Mouse (Mus musculus) neural tube, embryonic 14.5 days (tissue): ENCODE measurements around the gene Dll4. TPM values are rescaled to one million over a fixed set of nuclear protein-coding genes. Genes with fewer than 3 reads are reported as not detected.

ENCODE experiments used
- ATAC-seq: fragments of 200-750 bp; cut with Nextera tagmentation; 2 replicates; pipeline ENCODE4 v1.8.0; 2017; ENCODE audit warnings: low read depth, mild to moderate bottlenecking, moderate TSS enrichment, moderate library complexity
- H3K27ac ChIP-seq: fragments of 300-500 bp; sonication (generic); 2 replicates; pipeline ENCODE4 v1.5.1; 2014; ENCODE audit warnings: low read depth, mild to moderate bottlenecking, control low read depth, low read length, moderate library complexity, mixed read lengths
- H3K27me3 ChIP-seq: fragments of 300-500 bp; sonication (generic); 2 replicates; pipeline ENCODE4 v1.6.1; 2014; ENCODE audit warnings: low read length; ENCODE audit not compliant: control insufficient read depth, insufficient read depth
- H3K36me3 ChIP-seq: fragments of 300-500 bp; sonication (generic); 2 replicates; pipeline ENCODE4 v1.6.1; 2014; ENCODE audit warnings: low read length, mixed read lengths; ENCODE audit not compliant: control insufficient read depth, insufficient read depth
- H3K4me1 ChIP-seq: fragments of 300-500 bp; sonication (generic); 2 replicates; pipeline ENCODE4 v1.6.1; 2014; ENCODE audit warnings: low read length; ENCODE audit not compliant: control insufficient read depth, insufficient read depth
- H3K4me2 ChIP-seq: fragments of 300-500 bp; sonication (generic); 2 replicates; pipeline ENCODE4 v1.6.1; 2014; ENCODE audit warnings: mild to moderate bottlenecking, low read depth, low read length, control low read depth
- H3K4me3 ChIP-seq: fragments of 300-500 bp; sonication (generic); 2 replicates; pipeline ENCODE4 v1.5.1; 2014; ENCODE audit warnings: low read depth, low read length, control low read depth, mixed read lengths
- H3K9ac ChIP-seq: fragments of 300-500 bp; sonication (generic); replicated peaks from 2 replicates; pipeline ENCODE4 v1.6.1; 2014; ENCODE audit warnings: low read depth, mild to moderate bottlenecking, control low read depth, low read length, mixed read lengths
- H3K9me3 ChIP-seq: fragments of 300-500 bp; sonication (generic); 2 replicates; pipeline ENCODE4 v1.6.1; 2016; ENCODE audit warnings: low read length; ENCODE audit not compliant: control insufficient read depth
- WGBS: fragments of 180-500 bp; shearing (Covaris S2); extraction: QIAGEN DNeasy Blood & Tissue Kit; methylation state at CpG from one replicate; pipeline ENCODE4 v1.1.7; 2014; 5-methylcytosine and 5-hydroxymethylcytosine counted together
- polyA plus RNA-seq: library from polyadenylated mRNA; unstranded; fragments of >200 nt; fragmentation: Nextera tagmentation; extraction: Ambion mirVana; gene quantifications from 2 replicates; pipeline ENCODE4 v1.2.1, GENCODE M21; 2014

The Dll4 gene
- polyA plus RNA-seq, 1 experiment from 2014 or later = 2.1 TPM

DNA sequence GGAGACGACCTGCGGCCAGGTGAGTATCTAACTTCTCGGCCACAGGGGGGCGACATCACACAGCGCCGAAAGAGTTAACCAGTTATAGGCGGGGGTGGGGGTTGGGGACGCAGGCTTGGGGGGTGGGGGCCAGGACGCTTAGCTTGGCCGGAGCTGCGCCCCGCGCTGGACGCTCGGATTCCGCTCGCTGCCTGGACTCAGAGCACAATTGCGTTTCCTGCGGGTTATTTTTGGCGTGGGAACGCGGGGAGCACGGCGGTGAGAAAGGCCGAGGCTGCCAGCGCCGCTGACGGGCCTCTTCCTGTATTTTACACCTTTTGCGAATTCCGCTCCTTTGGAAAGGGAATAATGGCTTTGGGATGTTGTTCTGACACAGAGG, 1.5 kb downstream of the Dll4 start:
- H3K36me3 ChIP-seq = no peaks in the 10 kb centered on the region
- peak overlapping the region; percentile 42 for H3K4me3 ChIP-seq
- H3K27me3 ChIP-seq = peaks cover 65% of the 10 kb centered on the region
- H3K4me1 ChIP-seq = peaks cover 43% of the 10 kb centered on the region
- ATAC-seq = no peak
- H3K27ac ChIP-seq = no peak overlapping the region
- WGBS = under 1% methylated on average over 30 of the region's 30 CpGs
- H3K4me2 ChIP-seq = peak overlapping the region; percentile 83
- H3K9ac ChIP-seq = peak overlapping the region; percentile 42; the same call in 1 of the 2 replicates
- H3K9me3 ChIP-seq = no peaks in the 10 kb centered on the region

DNA sequence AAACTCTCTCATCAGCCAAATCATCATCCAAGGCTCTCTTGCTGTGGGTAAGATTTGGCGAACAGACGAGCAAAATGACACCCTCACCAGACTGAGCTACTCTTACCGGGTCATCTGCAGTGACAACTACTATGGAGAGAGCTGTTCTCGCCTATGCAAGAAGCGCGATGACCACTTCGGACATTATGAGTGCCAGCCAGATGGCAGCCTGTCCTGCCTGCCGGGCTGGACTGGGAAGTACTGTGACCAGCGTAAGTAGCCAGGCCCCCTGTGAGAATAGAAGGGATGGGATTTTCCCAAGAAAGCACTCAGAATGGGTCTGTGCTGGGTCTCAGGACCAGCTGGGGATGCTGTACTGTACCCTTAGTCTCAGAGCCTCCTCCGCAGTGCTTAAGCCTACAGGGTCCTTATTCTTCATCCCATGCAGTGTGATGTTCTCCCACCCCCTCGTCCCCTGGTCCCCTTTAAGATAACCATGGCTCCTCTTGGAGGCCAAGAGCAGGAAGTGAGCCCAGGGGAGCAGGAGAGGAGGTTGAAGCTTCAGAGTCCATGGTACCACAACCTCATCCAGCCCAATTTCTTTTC, 2.5 kb downstream of the Dll4 start:
- WGBS = 14% methylated on average over 11 of the region's 11 CpGs
- Histone ChIP-seq H3K4me2 (peak overlapping the region; percentile 83; the same call in 1 of the 2 replicates), H3K9me3 (no peaks in the 10 kb centered on the region), H3K4me1 (peaks cover 35% of the 10 kb centered on the region), H3K4me3 (peak overlapping the region; percentile 42; the same call in 1 of the 2 replicates), H3K27ac (no peak overlapping the region), H3K9ac (no peak overlapping the region), H3K27me3 (peaks cover 62% of the 10 kb centered on the region), H3K36me3 (no peaks in the 10 kb centered on the region)
- ATAC-seq = no peak

GRCm38 (mm10) chr2:119328546-119328945, 3.0 kb downstream of the Dll4 start:
- 35% methylated on average over 5 of the region's 5 CpGs for WGBS
- peaks cover 35% of the 10 kb centered on the region for H3K4me1 ChIP-seq
- peak overlapping the region; percentile 21; the same call in 1 of the 2 replicates for H3K4me2 ChIP-seq
- H3K36me3 ChIP-seq = no peaks in the 10 kb centered on the region
- H3K27ac ChIP-seq = no peak overlapping the region
- peaks cover 58% of the 10 kb centered on the region for H3K27me3 ChIP-seq
- H3K9me3 ChIP-seq = no peaks in the 10 kb centered on the region
- no peak overlapping the region for H3K9ac ChIP-seq
- no peak for ATAC-seq
- H3K4me3 ChIP-seq = no peak overlapping the region

- no peak overlapping the region for H3K27ac ChIP-seq
- peaks cover 54% of the 10 kb centered on the region for H3K27me3 ChIP-seq
- no peaks in the 10 kb centered on the region for H3K36me3 ChIP-seq
- 40% methylated on average over 3 of the region's 3 CpGs for WGBS
- no peak overlapping the region for H3K4me3 ChIP-seq
- H3K9me3 ChIP-seq = no peaks in the 10 kb centered on the region
- H3K9ac ChIP-seq = no peak overlapping the region
- H3K4me1 ChIP-seq = peaks cover 31% of the 10 kb centered on the region
- peak; percentile 35 for ATAC-seq
- no peak overlapping the region for H3K4me2 ChIP-seq
These were observed 3.7 kb downstream of the Dll4 start for GRCm38 (mm10) chr2:119329123-119329817.

DNA sequence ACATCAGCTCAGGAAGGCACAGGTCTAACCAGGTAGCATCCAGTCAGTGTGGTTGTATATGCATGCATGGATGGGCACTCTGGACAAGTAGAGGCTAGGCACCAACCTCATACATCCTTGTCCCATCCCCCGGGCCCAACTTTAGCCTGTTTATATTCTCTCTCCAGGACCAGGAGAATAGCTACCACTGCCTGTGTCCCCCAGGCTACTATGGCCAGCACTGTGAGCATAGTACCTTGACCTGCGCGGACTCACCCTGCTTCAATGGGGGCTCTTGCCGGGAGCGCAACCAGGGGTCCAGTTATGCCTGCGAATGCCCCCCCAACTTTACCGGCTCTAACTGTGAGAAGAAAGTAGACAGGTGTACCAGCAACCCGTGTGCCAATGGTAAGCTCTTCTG, 5.2 kb downstream of the Dll4 start:
- ATAC-seq = no peak
- H3K9me3 ChIP-seq = no peaks in the 10 kb centered on the region
- no peak overlapping the region for H3K4me3 ChIP-seq
- H3K27ac ChIP-seq = no peak overlapping the region
- no peak overlapping the region for H3K9ac ChIP-seq
- H3K4me2 ChIP-seq = no peak overlapping the region
- peaks cover 20% of the 10 kb centered on the region; the same call in 1 of the 2 replicates for H3K4me1 ChIP-seq
- 94% methylated on average over 8 of the region's 8 CpGs for WGBS
- peaks cover 44% of the 10 kb centered on the region for H3K27me3 ChIP-seq
- no peaks in the 10 kb centered on the region for H3K36me3 ChIP-seq

GRCm38 (mm10) chr2:119332177-119332661, 6.6 kb downstream of the Dll4 start:
- Histone ChIP-seq H3K4me3 (no peak overlapping the region), H3K27me3 (peaks cover 35% of the 10 kb centered on the region), H3K27ac (no peak overlapping the region), H3K4me1 (peaks cover 9% of the 10 kb centered on the region; the same call in 1 of the 2 replicates), H3K36me3 (no peaks in the 10 kb centered on the region), H3K4me2 (no peak overlapping the region), H3K9ac (no peak overlapping the region), H3K9me3 (no peaks in the 10 kb centered on the region)
- no peak for ATAC-seq
- WGBS = 66% methylated on average over 24 of the region's 24 CpGs

DNA sequence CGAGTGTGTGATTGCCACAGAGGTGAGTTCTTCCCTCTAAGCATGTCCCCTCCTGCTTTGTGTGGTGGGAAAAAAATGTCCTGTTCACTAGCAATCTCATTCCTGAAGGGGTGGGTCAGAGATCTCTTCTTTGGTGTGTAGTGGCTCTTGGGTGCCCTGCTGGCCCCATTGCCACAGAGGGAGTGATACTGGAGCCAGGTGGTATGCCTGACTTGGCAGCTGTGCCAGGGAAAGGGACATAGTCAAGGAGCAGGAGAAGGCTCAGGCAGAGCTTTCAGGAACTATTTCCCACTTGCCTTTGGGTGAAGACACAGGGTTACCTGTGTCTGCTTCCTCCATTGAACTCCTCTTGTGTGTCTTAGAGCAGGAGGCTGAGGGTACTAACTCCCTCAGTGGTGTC, 8.6 kb downstream of the Dll4 start:
- Histone ChIP-seq H3K27ac (no peak overlapping the region), H3K4me2 (no peak overlapping the region), H3K4me1 (0 out of 2 replicates have a peak, but pooled peaks cover 5% of the 10 kb centered on the region), H3K9ac (no peak overlapping the region), H3K4me3 (no peak overlapping the region), H3K27me3 (peaks cover 19% of the 10 kb centered on the region), H3K9me3 (no peaks in the 10 kb centered on the region), H3K36me3 (no peaks in the 10 kb centered on the region)
- WGBS = 54% methylated on average over 1 of the region's 1 CpGs
- no peak for ATAC-seq

DNA sequence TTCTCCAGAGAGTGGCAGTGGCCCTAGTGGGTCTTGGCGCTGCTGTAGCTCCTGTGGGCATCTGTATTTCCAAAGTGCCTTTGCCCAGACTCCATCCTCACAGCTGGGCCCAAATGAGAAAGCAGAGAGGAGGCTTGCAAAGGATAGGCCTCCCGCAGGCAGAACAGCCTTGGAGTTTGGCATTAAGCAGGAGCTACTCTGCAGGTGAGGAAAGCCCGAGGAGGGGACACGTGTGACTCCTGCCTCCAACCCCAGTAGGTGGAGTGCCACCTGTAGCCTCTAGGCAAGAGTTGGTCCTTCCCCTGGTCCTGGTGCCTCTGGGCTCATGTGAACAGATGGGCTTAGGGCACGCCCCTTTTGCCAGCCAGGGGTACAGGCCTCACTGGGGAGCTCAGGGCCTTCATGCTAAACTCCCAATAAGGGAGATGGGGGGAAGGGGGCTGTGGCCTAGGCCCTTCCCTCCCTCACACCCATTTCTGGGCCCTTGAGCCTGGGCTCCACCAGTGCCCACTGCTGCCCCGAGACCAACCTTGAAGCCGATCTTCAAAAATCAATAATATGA, 9.5 kb downstream of the Dll4 start:
- H3K27me3 ChIP-seq = peaks cover 16% of the 10 kb centered on the region
- no peak for ATAC-seq
- no peak overlapping the region for H3K27ac ChIP-seq
- no peaks in the 10 kb centered on the region for H3K36me3 ChIP-seq
- 0 out of 2 replicates have a peak, but pooled peaks cover 4% of the 10 kb centered on the region for H3K4me1 ChIP-seq
- 76% methylated on average over 7 of the region's 7 CpGs for WGBS
- H3K9me3 ChIP-seq = no peaks in the 10 kb centered on the region
- H3K4me3 ChIP-seq = no peak overlapping the region
- H3K9ac ChIP-seq = no peak overlapping the region
- H3K4me2 ChIP-seq = no peak overlapping the region

DNA sequence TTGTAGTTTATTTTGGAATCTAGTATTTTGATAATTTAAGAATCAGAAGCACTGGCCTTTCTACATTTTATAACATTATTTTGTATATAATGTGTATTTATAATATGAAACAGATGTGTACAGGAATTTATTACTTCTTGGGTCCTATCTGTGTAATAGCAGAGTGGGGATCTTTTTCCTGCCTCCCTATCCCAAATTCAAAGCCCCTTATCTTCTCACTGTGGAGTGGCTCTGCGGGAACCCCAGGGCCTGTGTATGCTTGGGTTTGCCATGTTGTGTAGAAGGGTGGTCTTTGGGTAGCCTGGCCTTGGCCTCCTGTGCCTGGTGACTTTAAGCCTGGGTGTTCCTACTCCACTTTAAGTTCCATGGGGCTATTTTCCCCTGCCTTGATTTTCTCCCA, 10.0 kb downstream of the Dll4 start:
- Histone ChIP-seq H3K4me1 (0 out of 2 replicates have a peak, but pooled peaks cover 4% of the 10 kb centered on the region), H3K27ac (no peak overlapping the region), H3K36me3 (no peaks in the 10 kb centered on the region), H3K9me3 (no peaks in the 10 kb centered on the region), H3K4me3 (no peak overlapping the region), H3K4me2 (no peak overlapping the region), H3K27me3 (peaks cover 16% of the 10 kb centered on the region), H3K9ac (no peak overlapping the region)
- 83% methylated on average over 1 of the region's 1 CpGs for WGBS
- ATAC-seq = no peak
